Comparison of ENCODE assay signal across 8 mouse cellular contexts in the genomic region with DNA sequence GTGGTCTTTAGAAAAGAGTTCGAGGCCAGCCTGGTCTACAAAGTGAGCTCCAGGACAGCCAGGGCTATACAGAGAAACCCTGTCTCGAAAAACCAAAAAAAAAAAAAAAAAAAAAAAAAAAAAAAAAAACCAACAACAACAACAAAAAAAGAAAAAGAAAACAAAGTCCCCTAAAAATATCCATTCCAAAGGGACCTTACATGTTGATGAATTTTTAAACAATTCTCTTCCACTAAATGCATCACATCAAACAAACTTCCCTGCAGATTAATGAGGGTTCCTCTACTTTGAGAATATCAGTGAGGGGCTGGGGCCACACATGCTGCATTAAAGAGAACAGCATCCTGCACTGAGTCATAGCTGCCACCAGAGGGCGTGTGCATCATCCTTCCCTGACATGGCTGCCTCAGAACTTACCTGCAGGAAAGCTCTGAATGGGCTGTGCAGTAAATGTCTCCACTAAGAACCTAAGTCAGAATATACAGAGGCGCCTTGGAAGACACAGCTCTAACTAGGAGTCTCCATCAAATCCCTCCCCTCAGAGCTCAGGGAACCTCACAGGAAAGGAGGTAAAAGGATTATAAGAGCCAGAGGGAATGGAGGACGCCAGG. TPM values are rescaled to one million over a fixed set of nuclear protein-coding genes. Genes with fewer than 3 reads are reported as not detected.
A peak's percentile ranks its signal among the peaks of the same experiment; 100 is the strongest.
DNase-seq lines count a peak whose midpoint lies in the region; ATAC-seq and TF ChIP-seq lines count a peak whose summit lies in the region.
"Had no signal": no experiment of that assay in that cellular context is flagged by ENCODE, and none has a peak within 500 bp of the region (broad histone marks: within the 10 kb centered on the region; RNA-seq: fewer than 3 reads in every experiment).

No protein-coding gene starts in this region.

- no peak overlapping the region for H3K27ac ChIP-seq in cortical plate, adult 2 months (ENCODE audit: insufficient read depth, low read length)
- H3K27ac ChIP-seq in kidney, embryonic 16.5 days (ENCODE audit: low read length), result no peak overlapping the region
- no peak overlapping the region for H3K27ac ChIP-seq in midbrain, embryonic 14.5 days (replicated peaks; ENCODE audit: low read depth, low read length)
- H3K27ac ChIP-seq: limb, embryonic 15.5 days had no signal

- 49% methylated on average over 5 of the region's 5 CpGs for WGBS in kidney, embryonic 16.5 days
- 48% methylated on average over 5 of the region's 5 CpGs for WGBS in midbrain, embryonic 14.5 days

- H3K9me3 ChIP-seq in kidney, embryonic 16.5 days (ENCODE audit: low read length), result no peaks in the 10 kb centered on the region
- H3K9me3 ChIP-seq in midbrain, embryonic 14.5 days (ENCODE audit: control insufficient read depth, low read length), result no peaks in the 10 kb centered on the region
- H3K9me3 ChIP-seq: limb, embryonic 15.5 days had no signal

- no peaks in the 10 kb centered on the region for H3K27me3 ChIP-seq in kidney, embryonic 16.5 days (ENCODE audit: insufficient read depth, low read length)
- no peaks in the 10 kb centered on the region for H3K27me3 ChIP-seq in midbrain, embryonic 14.5 days (ENCODE audit: control insufficient read depth, insufficient read depth, low read length)
- H3K27me3 ChIP-seq: limb, embryonic 15.5 days had no signal

- H3K4me2 ChIP-seq in kidney, embryonic 16.5 days (replicated peaks; ENCODE audit: low read depth, low read length), result no peak overlapping the region
- no peak overlapping the region for H3K4me2 ChIP-seq in midbrain, embryonic 14.5 days (ENCODE audit: low read length)
- H3K4me2 ChIP-seq: limb, embryonic 15.5 days had no signal

- no peaks in the 10 kb centered on the region; the same call in 1 of the 2 replicates for H3K4me1 ChIP-seq in cortical plate, adult 2 months (ENCODE audit: control insufficient read depth, insufficient read depth, low read length)
- H3K4me1 ChIP-seq in kidney, embryonic 16.5 days (ENCODE audit: insufficient read depth, low read length), result peaks cover 2% of the 10 kb centered on the region; the same call in 1 of the 2 replicates
- H3K4me1 ChIP-seq in midbrain, embryonic 14.5 days (ENCODE audit: control insufficient read depth, insufficient read depth, low read length), result no peaks in the 10 kb centered on the region

- H3K4me3 ChIP-seq in cortical plate, adult 2 months (ENCODE audit: insufficient read depth, low read length), result no peak overlapping the region
- no peak overlapping the region for H3K4me3 ChIP-seq in kidney, embryonic 16.5 days (ENCODE audit: low read length)
- H3K4me3 ChIP-seq in midbrain, embryonic 14.5 days (replicated peaks; ENCODE audit: low read depth, low read length), result no peak overlapping the region
- H3K4me3 ChIP-seq: limb, embryonic 15.5 days had no signal

- ATAC-seq in kidney, embryonic 16.5 days (ENCODE audit: low FRiP score, low TSS enrichment), result peak; percentile 44; the same call in 1 of the 2 replicates
- no peak; the same call in 1 of the 2 replicates for ATAC-seq in midbrain, embryonic 14.5 days (ENCODE audit: low FRiP score, low TSS enrichment)

- TF ChIP-seq POLR2A in cortical plate, adult 2 months (IDR thresholded peaks at IDR 0.05; ENCODE audit: extremely low read depth, insufficient read depth, low read length), result no peak

- H3K9ac ChIP-seq in kidney, embryonic 16.5 days (replicated peaks; ENCODE audit: low read length), result no peak overlapping the region
- no peak overlapping the region for H3K9ac ChIP-seq in midbrain, embryonic 14.5 days (replicated peaks; ENCODE audit: low read length)
- H3K9ac ChIP-seq: limb, embryonic 15.5 days had no signal

- intact Hi-C loops in left cerebral cortex, postnatal 14 days (cut with DNase I), result loop anchor here (5.0 kb wide), 2 partner anchors 393 to 548 kb away; no protein-coding TSS in a partner anchor

- TF ChIP-seq CTCF in cortical plate, adult 2 months (IDR thresholded peaks at IDR 0.05; ENCODE audit: extremely low read depth, insufficient read depth, low read length), result peak; percentile 84

- 0 out of 2 replicates have a peak, but pooled peaks cover 3% of the 10 kb centered on the region for H3K36me3 ChIP-seq in kidney, embryonic 16.5 days (ENCODE audit: insufficient read depth, low read length)
- peaks cover 13% of the 10 kb centered on the region for H3K36me3 ChIP-seq in midbrain, embryonic 14.5 days (ENCODE audit: control insufficient read depth, insufficient read depth, low read length)

- peak; percentile 30 to 31 for DNase-seq in left cerebral cortex, postnatal 14 days (ENCODE audit: low spot score in 2 of 2)
- no peak for DNase-seq in left cerebral cortex, adult 9 months (ENCODE audit: low spot score in 2 of 2)
- peak; percentile 67 for DNase-seq in NIH3T3 (ENCODE audit: low read depth)
- DNase-seq in midbrain, embryonic 14.5 days, result peak; percentile 76
- no peak for DNase-seq in layer of hippocampus, adult 9-10 months (ENCODE audit: low spot score)

RNA-seq across cellular contexts. Expression of a gene that starts 22.6 kb away (rescaled TPM):
- total RNA-seq in left cerebral cortex, postnatal 14 days (2021), result 10 to 100 TPM; 26.1 to 27.6 TPM
- polyA plus RNA-seq in cortical plate, adult 2 months (2012; rRNA removed), result 27.8 and 28.0 TPM in 2 replicates
- 28.5 and 30.2 TPM in 2 replicates for polyA plus RNA-seq in kidney, embryonic 16.5 days (2015; fragmentation: Nextera tagmentation; extraction: Ambion mirVana)
- polyA plus RNA-seq in midbrain, embryonic 14.5 days (2014; fragmentation: Nextera tagmentation; extraction: Ambion mirVana), result 43.5 and 44.8 TPM in 2 replicates

RNA-seq across cellular contexts. Expression of a gene that starts 41.6 kb away (rescaled TPM):
- 100 to 1,000 TPM; 314 to 324 TPM for total RNA-seq in left cerebral cortex, postnatal 14 days (2021)
- 98.3 and 98.7 TPM in 2 replicates for polyA plus RNA-seq in cortical plate, adult 2 months (2012; rRNA removed)
- polyA plus RNA-seq in kidney, embryonic 16.5 days (2015; fragmentation: Nextera tagmentation; extraction: Ambion mirVana), result 469 and 481 TPM in 2 replicates
- polyA plus RNA-seq in midbrain, embryonic 14.5 days (2014; fragmentation: Nextera tagmentation; extraction: Ambion mirVana), result 669 and 677 TPM in 2 replicates

Comparison
In these comparisons a context has a peak if more than half of its experiments do, and no peak if none do; other contexts are left out.
1. DNase-seq: peak in left cerebral cortex, postnatal 14 days (2 of 2), NIH3T3 (single experiment) and midbrain, embryonic 14.5 days (single experiment); none in left cerebral cortex, adult 9 months (0 of 2) and layer of hippocampus, adult 9-10 months (single experiment).